Mouse (Mus musculus) heart, adult 2 months (tissue): ENCODE results near the gene Dennd4a. TPM values are rescaled to one million over a fixed set of nuclear protein-coding genes. Genes with fewer than 3 reads are reported as not detected.

Experiments used
- DNase-seq, 2 experiments: peaks; one replicate each; pipeline ENCODE4 v3.0.0; 2021
- H3K27ac ChIP-seq: fragments of 200-600 bp; 2 replicates; pipeline ENCODE4 v1.8.1; 2022
- H3K27me3 ChIP-seq: fragments of 200-500 bp; 2 replicates; pipeline ENCODE4 v1.6.1; 2012; ENCODE audit warnings: mild to moderate bottlenecking, low read length, inconsistent platforms, mixed read lengths; ENCODE audit not compliant: control insufficient read depth, insufficient read depth
- H3K36me3 ChIP-seq: fragments of 200-500 bp; 2 replicates; pipeline ENCODE4 v1.6.1; 2012; ENCODE audit warnings: low read length, inconsistent platforms; ENCODE audit not compliant: control insufficient read depth, insufficient read depth
- H3K4me1 ChIP-seq: fragments of 200-500 bp; 2 replicates; pipeline ENCODE4 v1.6.1; 2011; ENCODE audit warnings: low read length; ENCODE audit not compliant: control insufficient read depth, insufficient read depth
- H3K4me3 ChIP-seq: fragments of 200-600 bp; 2 replicates; pipeline ENCODE4 v1.8.1; 2022
- H3K79me2 ChIP-seq: fragments of 200-500 bp; replicated peaks from 2 replicates; pipeline ENCODE4 v1.6.1; 2012; ENCODE audit warnings: mild to moderate bottlenecking, inconsistent platforms, low read length, moderate library complexity, mixed read lengths; ENCODE audit not compliant: control insufficient read depth, insufficient read depth
- H3K9ac ChIP-seq: fragments of 200-500 bp; 2 replicates; pipeline ENCODE4 v1.6.1; 2012; ENCODE audit warnings: low read depth, mild to moderate bottlenecking, control low read depth, inconsistent platforms, low read length, mixed read lengths
- CTCF ChIP-seq: fragments of 200-600 bp; IDR thresholded peaks from 2 replicates; pipeline ENCODE4 v1.8.1; 2022; ENCODE audit warnings: antibody characterized with exemption, mild to moderate bottlenecking, moderate library complexity
- EP300 ChIP-seq: fragments of 200-500 bp; IDR thresholded peaks from 2 replicates; pipeline ENCODE4 v1.6.1; 2011; ENCODE audit warnings: low read depth, low read length, control low read depth; ENCODE audit not compliant: insufficient read depth
- POLR2A ChIP-seq: fragments of 200-500 bp; IDR thresholded peaks from 2 replicates; pipeline ENCODE4 v1.6.1; 2011; ENCODE audit warnings: mild to moderate bottlenecking, low read depth, low read length, control low read depth; ENCODE audit not compliant: insufficient read depth
- WGBS: fragments of 180-500 bp; shearing (Covaris S2); methylation state at CpG from one replicate; pipeline ENCODE4 v1.1.7; 2018; 5-methylcytosine and 5-hydroxymethylcytosine counted together
- intact Hi-C: fragments of 180-260 bp; cut with DNase I; formaldehyde crosslinking; loops from one replicate; pipeline ENCODE4 v1.15.1; 2025
- polyA plus RNA-seq: library from polyadenylated mRNA; depleted of rRNA; stranded (reverse); fragments of >200 nt; gene quantifications from 2 replicates; pipeline ENCODE4 v1.2.3, GENCODE M21; 2012
- total RNA-seq, 2 experiments: library from RNA; stranded (reverse); gene quantifications; 2 replicates each; pipeline ENCODE4 v1.2.3; 2021

The Dennd4a gene
- total and polyA plus RNA-seq, 3 experiments = 4.5 to 10.2 (median 6.8) TPM

DNA sequence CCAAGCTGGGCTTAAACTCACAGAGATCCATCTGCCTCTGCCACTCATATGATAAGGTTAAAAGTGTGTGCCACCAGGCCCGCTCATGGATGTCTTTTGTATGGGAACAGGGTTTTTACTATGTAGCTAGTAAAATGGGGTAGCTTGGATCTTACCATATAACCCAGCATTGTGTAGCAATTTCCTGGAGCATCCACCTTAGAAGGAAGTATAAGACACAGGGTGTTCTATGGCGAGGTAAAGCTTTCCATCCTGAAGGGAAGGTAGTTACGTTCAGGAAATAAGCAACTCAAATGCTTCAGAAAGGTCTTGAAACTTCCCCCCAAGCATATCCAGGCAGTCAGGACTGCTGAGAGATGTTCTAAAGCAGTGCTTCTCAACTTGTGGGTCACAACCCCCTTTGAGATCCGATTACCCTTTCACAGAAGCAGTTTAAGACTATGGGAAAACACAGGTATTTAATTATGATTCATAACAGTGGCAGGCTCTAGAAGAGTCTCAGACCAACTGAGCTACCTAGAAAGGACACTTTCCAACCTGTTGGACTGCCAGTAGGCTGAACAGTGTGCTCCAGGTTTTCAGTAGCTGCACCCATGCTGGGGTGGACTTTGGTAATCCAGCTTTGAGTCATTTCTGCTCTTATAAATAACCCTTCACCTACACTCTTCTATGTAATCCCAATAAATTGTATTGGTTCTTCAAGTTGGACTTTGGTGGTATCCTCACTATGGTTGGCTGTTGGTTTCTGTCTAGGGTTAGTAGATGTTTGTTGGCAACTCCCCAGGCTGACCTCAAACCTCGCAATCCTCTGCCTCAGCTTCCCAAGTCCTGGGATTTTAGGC lies 7.5 kb upstream of the Dennd4a start:
- Histone ChIP-seq H3K4me3 (no peak overlapping the region), H3K9ac (no peak overlapping the region), H3K27me3 (no peaks in the 10 kb centered on the region), H3K27ac (no peak overlapping the region), H3K4me1 (peaks cover 1% of the 10 kb centered on the region), H3K79me2 (no peaks in the 10 kb centered on the region), H3K36me3 (no peaks in the 10 kb centered on the region)
- TF ChIP-seq CTCF (no peak), POLR2A (no peak), EP300 (no peak)
- DNase-seq = no peak
- intact Hi-C loops = loop anchor here (10.0 kb wide), 1 partner anchor 221 kb away; the partner anchor contains the start of gene Hacd3
- WGBS = 87% methylated on average over 5 of the region's 5 CpGs

DNA sequence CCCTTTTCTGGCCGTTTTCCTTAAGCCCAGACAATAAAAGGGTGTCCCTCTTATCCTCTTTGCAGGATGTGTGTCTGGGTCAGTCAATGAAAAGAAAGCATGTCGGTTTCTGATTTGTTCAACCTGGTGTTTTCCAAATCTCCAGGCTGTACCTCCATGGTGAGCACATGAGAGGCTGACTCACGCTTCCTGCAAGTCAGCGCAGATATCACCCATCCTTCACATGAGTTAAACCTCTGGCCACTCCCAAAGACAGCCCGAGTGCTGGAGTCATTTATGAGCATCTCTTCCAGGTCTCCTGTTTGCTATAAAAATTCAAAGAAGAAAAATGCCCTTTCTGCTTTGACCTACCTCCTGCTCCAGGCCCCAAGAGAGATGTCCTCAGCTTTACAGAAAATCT lies 5.3 kb upstream of the Dennd4a start:
- intact Hi-C loops = loop anchor here (10.0 kb wide), 1 partner anchor 219 kb away; the partner anchor contains the start of gene Hacd3
- no peak for DNase-seq

DNA sequence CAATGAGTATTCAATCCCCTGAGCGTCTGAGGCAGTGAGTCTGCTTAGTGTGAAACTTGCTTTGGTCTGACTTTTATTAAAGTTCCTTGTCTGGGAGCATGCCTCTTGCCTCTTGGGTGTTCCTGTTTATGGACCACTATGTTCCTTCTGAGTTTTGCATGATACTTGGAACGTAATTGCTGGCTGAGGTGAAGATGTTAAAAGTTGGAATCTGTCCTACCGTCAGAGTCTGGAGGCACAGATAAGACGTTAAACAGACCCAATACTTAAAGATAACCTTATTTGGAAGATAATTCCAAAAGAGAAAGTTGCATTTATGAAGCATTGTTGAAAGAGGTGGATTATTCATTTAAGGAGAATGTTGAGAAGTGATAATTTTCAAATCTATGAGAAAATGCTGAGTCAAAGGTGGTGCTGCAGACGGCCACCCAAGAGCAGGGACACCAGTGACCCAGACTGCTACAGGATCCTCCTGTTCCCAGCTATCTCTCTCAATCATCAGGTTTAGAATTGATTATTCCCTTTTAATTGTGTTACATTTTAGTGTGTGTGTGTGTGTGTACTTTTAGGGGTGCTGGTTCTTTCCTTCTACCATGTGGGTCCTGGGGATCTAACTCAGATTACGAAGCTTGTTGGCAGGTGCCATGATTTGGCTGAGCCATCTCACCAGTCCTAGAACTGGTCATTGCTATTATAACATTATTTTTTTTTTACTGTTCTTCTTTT lies 4.6 kb upstream of the Dennd4a start:
- Histone ChIP-seq H3K9ac (no peak overlapping the region), H3K27me3 (no peaks in the 10 kb centered on the region), H3K4me1 (peaks cover 1% of the 10 kb centered on the region), H3K4me3 (no peak overlapping the region), H3K79me2 (no peaks in the 10 kb centered on the region), H3K36me3 (no peaks in the 10 kb centered on the region), H3K27ac (no peak overlapping the region)
- intact Hi-C loops = loop anchor here (10.0 kb wide), 1 partner anchor 218 kb away; the partner anchor contains the start of gene Hacd3
- no peak for TF ChIP-seq EP300
- no peak for TF ChIP-seq CTCF
- TF ChIP-seq POLR2A = no peak
- WGBS = 54% methylated on average over 6 of the region's 6 CpGs
- DNase-seq = no peak

More for the DNA sequence above, 5.3 kb upstream of the Dennd4a start:
- no peak overlapping the region for H3K27ac ChIP-seq
- 38% methylated on average over 5 of the region's 5 CpGs for WGBS
- peaks cover 1% of the 10 kb centered on the region for H3K4me1 ChIP-seq
- no peak overlapping the region for H3K4me3 ChIP-seq
- TF ChIP-seq CTCF = no peak
- TF ChIP-seq POLR2A = no peak
- TF ChIP-seq EP300 = no peak
- H3K36me3 ChIP-seq = no peaks in the 10 kb centered on the region
- no peaks in the 10 kb centered on the region for H3K27me3 ChIP-seq
- H3K9ac ChIP-seq = no peak overlapping the region
- H3K79me2 ChIP-seq = no peaks in the 10 kb centered on the region

DNA sequence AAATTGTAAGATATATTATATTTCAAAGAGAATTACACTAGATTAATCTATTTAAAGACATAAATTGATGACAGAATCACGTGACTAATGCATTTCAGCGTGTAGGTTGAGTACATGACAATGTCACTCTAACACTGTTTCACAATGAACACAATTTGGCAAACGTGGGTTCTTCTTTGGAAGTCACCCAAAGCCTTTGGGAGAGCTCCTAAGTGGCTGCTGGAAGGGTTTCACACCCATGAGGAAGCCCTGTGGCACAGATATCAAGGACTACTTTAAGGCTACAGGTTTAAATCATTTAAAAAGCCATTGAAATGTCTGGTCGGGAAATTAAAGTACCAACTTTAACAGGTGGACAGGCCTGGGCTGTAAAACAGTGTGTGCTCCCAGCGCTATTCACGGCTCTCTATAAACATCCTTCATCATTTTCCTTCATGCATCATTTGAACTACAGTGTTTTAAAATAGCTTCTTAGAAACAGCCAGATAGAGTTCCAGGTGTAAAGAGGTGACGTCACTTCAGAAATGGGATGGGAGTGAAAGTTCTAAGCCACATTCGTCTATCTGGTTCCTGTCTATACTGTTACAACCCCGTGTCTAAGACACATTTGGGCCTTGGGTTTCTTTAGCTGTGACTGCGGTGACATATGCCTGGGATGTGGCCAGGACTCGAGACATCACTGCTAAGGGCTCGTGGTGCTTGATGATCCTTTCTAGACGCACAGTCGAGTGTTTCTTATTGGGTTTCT lies 3.9 kb upstream of the Dennd4a start:
- H3K4me1 ChIP-seq = peaks cover 1% of the 10 kb centered on the region
- peak in 1 of 2 experiments; percentile 42 for DNase-seq
- 65% methylated on average over 14 of the region's 14 CpGs for WGBS
- TF ChIP-seq EP300 (no peak), POLR2A (no peak), CTCF (no peak)
- intact Hi-C loops = loop anchor here (10.0 kb wide), 1 partner anchor 218 kb away; the partner anchor contains the start of gene Hacd3
- no peak overlapping the region for H3K9ac ChIP-seq
- H3K27ac ChIP-seq = no peak overlapping the region
- no peaks in the 10 kb centered on the region for H3K36me3 ChIP-seq
- no peaks in the 10 kb centered on the region for H3K27me3 ChIP-seq
- no peaks in the 10 kb centered on the region for H3K79me2 ChIP-seq
- no peak overlapping the region for H3K4me3 ChIP-seq

DNA sequence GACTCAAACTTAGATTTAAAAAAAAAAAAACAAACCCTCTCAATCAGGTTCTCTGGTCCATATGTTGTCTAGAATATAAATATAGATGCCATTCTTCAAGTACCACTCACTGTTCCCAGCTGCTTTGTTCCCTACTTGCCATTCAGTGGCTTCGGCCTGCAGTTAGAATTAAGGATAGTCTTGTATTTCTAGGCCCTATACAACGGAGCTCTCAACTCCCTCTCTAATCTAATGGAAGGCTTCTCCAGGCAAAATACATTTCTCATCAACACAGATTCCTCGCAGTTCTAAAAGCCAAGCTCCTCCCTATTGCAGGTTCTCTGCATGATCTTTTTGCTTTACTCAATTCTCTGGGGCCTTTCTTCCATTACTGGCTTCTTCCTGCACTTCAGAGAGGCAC lies 1.3 kb upstream of the Dennd4a start:
- TF ChIP-seq CTCF (no peak), POLR2A (no peak), EP300 (no peak)

More for the DNA sequence above, 1.3 kb upstream of the Dennd4a start:
- Histone ChIP-seq H3K4me3 (no peak overlapping the region), H3K79me2 (no peaks in the 10 kb centered on the region), H3K9ac (no peak overlapping the region), H3K27ac (no peak overlapping the region), H3K36me3 (no peaks in the 10 kb centered on the region), H3K27me3 (no peaks in the 10 kb centered on the region), H3K4me1 (peaks cover 3% of the 10 kb centered on the region)
- intact Hi-C loops = loop anchor here (5.0 to 10.0 kb wide), 2 partner anchors 73 to 215 kb away; partner anchors contain the start of genes Hacd3 and Rab11a
- WGBS = 83% methylated on average over 3 of the region's 3 CpGs
- DNase-seq = no peak
